Mouse (Mus musculus) adrenal gland, adult 2 months (tissue): ENCODE data around the gene Nat10. TPM values are rescaled to one million over a fixed set of nuclear protein-coding genes. Genes with fewer than 3 reads are reported as not detected.

ENCODE experiments used
- DNase-seq: peaks from one replicate; pipeline ENCODE4 v3.0.0; 2021
- long read RNA-seq: library from polyadenylated mRNA; stranded (forward); transcript quantifications from one replicate; pipeline ENCODE4 v2.0.0, GENCODE M21; 2021
- polyA plus RNA-seq: library from polyadenylated mRNA; depleted of rRNA; stranded (reverse); fragments of >200 nt; gene quantifications from 2 replicates; pipeline ENCODE4 v1.2.3, GENCODE M21; 2012; rRNA removed
- total RNA-seq, 2 experiments: library from RNA; stranded (reverse); gene quantifications; 2 replicates each; pipeline ENCODE4 v1.2.3; 2021

The Nat10 gene
- total RNA-seq (10 to 100 TPM; 38.5 to 56.8 TPM), polyA plus RNA-seq (43.3 and 58.2 TPM in 2 replicates)
- long read RNA-seq, transcript Nat10-201 (29 exons, 3,879 nt): major isoform, 13 of 17 reads
- long read RNA-seq, partial matches to known transcripts: 1 of 17 reads
- long read RNA-seq, other reads (novel, unspliced or antisense): 3 of 17 reads

GRCm38 (mm10) chr2:103760906-103761716 lies at the start of gene Nat10:
Nat10 (minus strand) TSS chr2:103761270.
- peak; percentile 98 for DNase-seq

DNA sequence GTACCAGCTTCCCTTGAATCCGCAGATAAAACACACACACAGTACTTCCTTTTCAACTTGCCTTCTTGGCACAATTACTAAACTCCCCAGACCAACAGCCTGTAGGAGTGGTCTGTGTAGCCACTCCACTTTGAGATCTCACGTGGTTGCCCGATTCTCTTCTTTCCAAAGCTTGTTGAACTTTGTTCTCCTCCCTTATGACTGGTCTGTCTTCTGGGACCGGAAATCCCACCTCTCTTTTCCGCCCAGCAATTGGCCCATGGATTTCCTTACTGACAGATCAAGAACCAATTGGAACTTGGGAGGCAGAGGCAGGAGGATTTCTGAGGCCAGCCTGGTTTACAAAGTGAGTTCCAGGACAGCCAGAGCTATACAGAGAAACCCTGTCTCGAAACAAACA lies 49.3 kb upstream of the Nat10 start:
- DNase-seq: no peak

- no peak for DNase-seq
These were observed 47.4 kb upstream of the Nat10 start for GRCm38 (mm10) chr2:103808466-103808865.

DNA sequence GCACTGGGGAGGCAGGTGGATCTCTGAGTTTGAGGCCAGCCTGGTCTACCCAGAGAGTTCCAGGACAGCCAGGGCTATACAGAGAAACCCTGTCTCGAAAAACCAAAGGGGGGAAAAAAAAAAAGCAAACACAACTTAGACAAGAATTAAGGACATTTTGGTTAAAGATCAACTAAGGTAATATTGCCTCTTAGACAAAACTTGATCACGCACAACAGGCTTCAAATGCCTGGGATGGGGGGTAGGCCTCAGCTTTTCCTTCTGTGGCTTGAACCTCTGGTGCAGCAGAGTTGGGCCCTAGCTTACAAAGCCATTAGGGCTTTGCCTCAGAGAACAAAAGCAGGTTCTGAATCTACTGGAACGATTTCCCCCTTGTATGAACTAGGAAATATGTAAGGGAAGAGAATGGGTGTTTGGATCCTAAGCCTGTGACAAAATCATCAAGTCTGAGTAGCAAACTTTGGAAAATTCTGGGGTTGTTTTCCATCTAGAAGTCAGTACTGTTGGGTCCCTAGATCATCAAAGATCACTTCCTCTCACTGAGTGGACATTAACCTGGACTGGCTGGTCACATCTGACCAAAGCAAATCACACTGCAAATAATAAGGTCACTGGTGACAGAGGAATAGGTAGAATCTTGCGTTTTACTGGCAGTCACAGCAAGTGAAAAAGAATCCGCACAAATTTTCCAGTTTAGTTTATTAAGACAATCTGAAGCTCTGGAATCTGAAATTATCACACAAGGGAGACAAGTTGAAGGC lies 42.9 kb upstream of the Nat10 start:
- no peak for DNase-seq

GRCm38 (mm10) chr2:103802422-103802821 lies 41.4 kb upstream of the Nat10 start:
- no peak for DNase-seq

DNA sequence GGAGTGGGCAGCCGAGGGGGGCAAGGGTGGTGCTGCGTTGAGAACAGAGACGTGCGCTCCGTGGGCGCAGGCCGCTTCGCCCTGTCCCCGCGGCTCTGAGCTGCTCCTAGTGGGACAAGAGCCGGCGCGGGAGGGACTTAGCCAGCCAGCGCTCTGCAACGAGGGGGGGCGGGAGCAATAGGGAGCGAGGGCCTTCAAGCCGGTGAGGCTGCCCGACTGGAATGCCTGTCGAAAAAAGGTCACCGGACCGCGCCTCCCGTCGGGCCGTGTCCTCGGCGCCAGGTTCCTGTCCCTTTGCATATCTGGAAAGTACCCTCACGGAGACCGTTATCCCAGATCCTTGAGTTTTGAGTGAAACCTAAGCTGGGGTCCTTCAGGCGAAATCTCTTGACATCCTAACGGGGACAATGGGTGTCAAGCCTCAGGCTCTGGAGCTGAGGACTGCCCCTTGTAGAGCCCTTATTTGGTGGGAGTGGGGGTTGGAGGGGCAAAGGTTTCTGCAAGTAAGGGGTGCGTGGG lies 36.5 kb upstream of the Nat10 start, which contains the start of gene Caprin1:
Caprin1 (minus strand) TSS at position 159 of the 519 bp plus-strand sequence.
- DNase-seq: peak; percentile 96

- peak; percentile 94 for DNase-seq
These were observed 35.9 kb upstream of the Nat10 start for GRCm38 (mm10) chr2:103796861-103797466.

- peak; percentile 81 for DNase-seq
These were observed 35.3 kb upstream of the Nat10 start for GRCm38 (mm10) chr2:103796211-103796860.

- peak; percentile 91 for DNase-seq
These were observed 34.8 kb upstream of the Nat10 start for GRCm38 (mm10) chr2:103795843-103796210.

GRCm38 (mm10) chr2:103792009-103792408 lies 30.9 kb upstream of the Nat10 start:
- no peak for DNase-seq

- DNase-seq: no peak
These were observed 24.7 kb upstream of the Nat10 start for GRCm38 (mm10) chr2:103785735-103786134.

GRCm38 (mm10) chr2:103784621-103785020 lies 23.6 kb upstream of the Nat10 start:
- DNase-seq: no peak

GRCm38 (mm10) chr2:103762492-103762891 lies 1.4 kb upstream of the Nat10 start:
- DNase-seq: no peak

DNA sequence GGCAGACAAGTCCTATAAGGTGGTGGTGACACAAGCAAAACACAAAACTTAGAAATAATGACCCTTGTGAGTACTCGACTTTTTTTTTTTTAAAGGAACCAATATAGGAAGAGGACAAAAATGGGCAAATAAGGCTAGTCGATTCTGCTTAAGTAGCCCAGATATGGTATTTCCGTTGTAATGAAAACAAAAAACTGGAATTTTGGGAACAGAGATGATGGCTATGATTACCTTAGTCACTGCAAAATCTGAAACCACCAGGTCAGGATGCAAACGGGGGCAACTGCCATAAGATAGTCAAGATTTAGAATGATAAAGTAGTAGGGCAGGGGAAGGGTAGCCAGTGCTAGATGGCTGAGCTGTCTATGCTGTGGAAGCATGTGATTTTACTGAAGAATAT lies 923 bp upstream of the Nat10 start:
- no peak for DNase-seq

- DNase-seq: no peak
These were observed 649 bp downstream of the Nat10 start for GRCm38 (mm10) chr2:103760421-103760820.

DNA sequence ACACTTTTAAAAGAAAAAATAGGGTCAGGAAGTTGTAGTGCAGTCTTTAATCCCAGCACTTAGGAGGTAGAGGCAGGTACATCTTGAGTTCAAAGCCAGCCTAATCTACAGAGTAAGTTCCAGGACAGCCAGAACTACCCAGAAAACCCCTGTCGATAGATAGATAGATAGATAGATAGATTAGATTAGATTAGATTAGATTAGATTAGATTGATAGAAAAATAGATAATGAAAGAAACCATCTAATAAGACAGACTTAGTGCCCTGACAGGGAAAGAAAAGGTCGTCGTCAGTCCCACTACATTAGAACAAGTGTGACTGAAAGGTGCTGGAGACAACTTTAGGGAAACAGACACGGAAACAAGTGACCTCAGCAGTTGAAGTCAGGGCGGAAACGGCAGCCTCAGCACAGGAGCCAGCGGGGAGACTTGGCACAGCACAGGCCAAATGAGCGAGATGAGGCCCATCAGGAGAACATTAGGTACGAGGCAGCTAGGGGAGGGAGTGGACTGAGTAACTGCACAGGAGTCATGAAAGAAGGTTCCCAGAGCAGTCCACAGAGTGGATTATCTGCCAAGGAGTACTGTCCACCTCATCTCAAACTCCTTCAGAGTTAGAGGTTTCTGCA lies 5.5 kb downstream of the Nat10 start:
- DNase-seq: no peak

GRCm38 (mm10) chr2:103754614-103755013 lies 6.5 kb downstream of the Nat10 start:
- no peak for DNase-seq

DNA sequence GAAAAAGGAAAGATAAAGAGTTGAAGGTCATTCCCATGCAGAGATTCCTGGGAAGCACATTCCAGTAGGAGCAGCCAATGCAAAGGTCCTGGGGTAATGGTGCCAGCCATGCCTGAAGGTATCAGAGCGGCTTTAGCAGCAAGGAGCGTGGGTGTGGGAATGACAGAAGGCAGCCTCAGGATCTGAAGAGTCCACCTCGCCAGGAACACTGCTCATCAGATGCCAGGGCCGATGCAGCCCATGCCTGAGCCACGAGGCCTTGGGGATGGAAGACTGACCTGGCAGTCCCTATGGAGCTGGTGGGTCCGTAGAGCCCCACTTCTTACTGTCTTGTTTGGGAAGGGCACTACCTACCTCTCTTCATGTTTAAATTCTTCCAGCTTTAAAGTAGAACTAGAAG lies 9.3 kb downstream of the Nat10 start:
- no peak for DNase-seq

DNA sequence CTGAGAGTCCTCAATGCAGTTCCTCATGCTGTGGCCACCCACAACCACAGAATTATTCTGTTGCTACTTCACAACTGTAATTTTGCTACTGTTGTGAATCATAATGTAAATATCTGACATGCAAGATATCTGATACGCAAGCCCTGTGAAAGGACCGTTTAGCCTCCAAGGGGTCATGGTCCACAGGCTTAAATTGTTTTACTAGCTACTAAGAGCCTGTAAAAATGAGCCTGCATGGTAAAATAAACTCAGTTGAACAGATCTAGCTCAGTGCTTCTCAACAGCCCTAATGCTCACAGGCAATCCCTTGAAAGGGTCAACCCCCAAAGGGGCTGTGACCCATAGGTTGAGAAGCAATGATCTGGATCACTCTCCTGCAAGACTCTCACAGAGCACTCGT lies 12.0 kb downstream of the Nat10 start:
- no peak for DNase-seq

DNA sequence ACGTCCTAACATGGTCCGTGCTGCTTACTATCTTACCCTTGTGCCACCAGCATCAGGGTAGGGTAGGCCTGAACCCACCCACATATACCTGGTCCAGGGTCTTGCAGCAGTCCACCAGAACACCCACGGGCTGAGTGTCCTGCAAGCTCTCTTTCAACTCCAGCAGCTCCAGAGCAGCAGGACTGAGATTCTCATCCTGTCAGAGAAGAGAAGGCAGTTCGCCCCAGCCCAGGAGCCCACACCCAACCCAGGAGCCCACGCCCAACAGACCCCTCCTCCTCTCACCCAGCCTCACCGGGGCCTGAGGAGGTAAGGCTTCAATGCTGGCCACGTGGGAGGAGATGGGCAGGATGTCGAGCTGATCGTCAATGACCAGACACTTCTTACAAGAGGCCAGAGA lies 13.2 kb downstream of the Nat10 start:
- DNase-seq: no peak

- no peak for DNase-seq
These were observed 14.3 kb downstream of the Nat10 start for GRCm38 (mm10) chr2:103746761-103747160.
